Mouse (Mus musculus): ENCODE measurements around the gene Rbms2. TPM values are rescaled to one million over a fixed set of nuclear protein-coding genes. Genes with fewer than 3 reads are reported as not detected.

Rbms2 gene
- total and polyA plus RNA-seq, 3 experiments: 91.9 to 98.4 (median 94.7) TPM

DNA sequence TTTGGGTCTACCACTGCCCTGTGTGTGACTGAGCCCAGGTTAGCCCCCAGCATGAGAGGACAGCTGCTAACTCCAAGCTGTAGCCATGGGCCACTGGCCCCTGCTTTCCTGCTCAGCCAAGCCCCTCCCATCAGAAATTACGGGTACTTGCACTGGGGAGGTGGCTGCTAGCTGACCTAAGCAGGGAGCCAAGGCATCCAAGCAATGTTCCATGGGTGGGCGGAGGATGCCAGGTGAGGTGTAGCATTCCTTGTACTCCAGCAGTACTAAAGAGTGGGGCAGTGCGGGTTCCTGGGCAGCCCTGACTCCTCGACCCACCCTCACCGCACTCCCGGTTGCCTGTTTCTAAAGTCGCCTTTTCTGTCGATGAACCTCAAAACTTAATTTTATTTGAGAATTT, 52.0 kb downstream of the Rbms2 start:
- DNase-seq: no peak
- intact Hi-C loops (cut with DNase I): no loop called here
- no peak overlapping the region for H3K27ac ChIP-seq
- no peak for TF ChIP-seq CTCF (IDR thresholded peaks at IDR 0.05)
- no peak for TF ChIP-seq EP300 (IDR thresholded peaks at IDR 0.05; ENCODE audit: insufficient read depth, low read depth, low read length)
- no peak for TF ChIP-seq POLR2A (IDR thresholded peaks at IDR 0.05; ENCODE audit: insufficient read depth, low read depth, low read length)
- no peaks in the 10 kb centered on the region for H3K79me2 ChIP-seq (replicated peaks; ENCODE audit: control insufficient read depth, insufficient read depth, low read length)
- WGBS: 82% methylated on average over 8 of the region's 8 CpGs
- H3K36me3 ChIP-seq (ENCODE audit: control insufficient read depth, insufficient read depth, low read length): no peaks in the 10 kb centered on the region
- no peaks in the 10 kb centered on the region for H3K27me3 ChIP-seq (ENCODE audit: control insufficient read depth, insufficient read depth, low read length)
- H3K4me3 ChIP-seq: no peak overlapping the region
- H3K9ac ChIP-seq (ENCODE audit: low read depth, low read length): no peak overlapping the region
- peaks cover 3% of the 10 kb centered on the region for H3K4me1 ChIP-seq (ENCODE audit: control insufficient read depth, insufficient read depth, low read length)

DNA sequence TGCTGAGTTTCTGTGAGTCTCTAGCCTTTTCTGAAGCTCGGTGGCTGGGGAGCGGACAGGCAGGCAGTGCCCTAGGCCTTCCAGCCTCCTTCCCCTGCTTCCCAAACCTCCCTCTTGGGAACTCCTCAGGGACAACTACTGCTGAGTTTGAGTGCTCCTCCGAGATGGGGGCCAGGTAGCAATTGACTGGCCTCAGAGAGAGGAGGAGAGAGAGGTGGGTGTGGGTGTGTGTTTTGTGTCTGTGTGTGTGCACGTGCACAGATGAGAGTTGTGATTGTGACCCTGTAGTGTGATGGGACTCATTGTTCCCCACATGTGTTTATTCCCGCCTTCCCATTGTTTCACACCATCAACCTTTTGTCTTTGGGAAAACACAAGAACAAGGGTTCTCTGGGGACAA, 52.6 kb downstream of the Rbms2 start:
- Histone ChIP-seq H3K36me3 (ENCODE audit: control insufficient read depth, insufficient read depth, low read length) (no peaks in the 10 kb centered on the region), H3K79me2 (replicated peaks; ENCODE audit: control insufficient read depth, insufficient read depth, low read length) (no peaks in the 10 kb centered on the region), H3K4me3 (no peak overlapping the region), H3K9ac (ENCODE audit: low read depth, low read length) (no peak overlapping the region), H3K27ac (no peak overlapping the region), H3K4me1 (ENCODE audit: control insufficient read depth, insufficient read depth, low read length) (peaks cover 3% of the 10 kb centered on the region), H3K27me3 (ENCODE audit: control insufficient read depth, insufficient read depth, low read length) (no peaks in the 10 kb centered on the region)
- 55% methylated on average over 5 of the region's 5 CpGs for WGBS
- no peak for DNase-seq
- TF ChIP-seq CTCF (IDR thresholded peaks at IDR 0.05): no peak
- TF ChIP-seq POLR2A (IDR thresholded peaks at IDR 0.05; ENCODE audit: insufficient read depth, low read depth, low read length): no peak
- no peak for TF ChIP-seq EP300 (IDR thresholded peaks at IDR 0.05; ENCODE audit: insufficient read depth, low read depth, low read length)
- intact Hi-C loops (cut with DNase I): no loop called here

DNA sequence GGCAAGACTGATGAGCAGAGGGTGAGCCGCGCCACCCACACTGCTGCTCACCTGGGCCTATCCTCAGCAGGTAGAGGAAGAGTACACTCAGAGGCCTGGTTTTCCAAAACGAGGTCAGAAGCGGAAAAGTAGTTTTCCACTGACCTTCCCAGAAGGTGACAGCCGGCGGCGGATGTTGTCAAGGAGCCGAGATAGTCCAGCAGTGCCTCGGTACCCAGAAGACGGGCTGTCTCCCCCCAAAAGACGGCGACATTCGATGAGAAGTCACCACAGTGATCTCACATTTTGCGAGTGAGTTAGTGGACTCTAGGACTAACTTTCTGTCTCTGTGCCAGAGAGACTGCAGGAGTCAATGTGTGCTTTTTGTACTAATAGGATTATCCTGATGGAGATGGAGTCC, 54.1 kb downstream of the Rbms2 start:
- no peaks in the 10 kb centered on the region for H3K79me2 ChIP-seq (replicated peaks; ENCODE audit: control insufficient read depth, insufficient read depth, low read length)
- H3K9ac ChIP-seq (ENCODE audit: low read depth, low read length): no peak overlapping the region
- H3K4me3 ChIP-seq: no peak overlapping the region
- no peak overlapping the region for H3K27ac ChIP-seq
- H3K27me3 ChIP-seq (ENCODE audit: control insufficient read depth, insufficient read depth, low read length): no peaks in the 10 kb centered on the region
- H3K4me1 ChIP-seq (ENCODE audit: control insufficient read depth, insufficient read depth, low read length): peaks cover 1% of the 10 kb centered on the region; the same call in 1 of the 2 replicates
- WGBS: 86% methylated on average over 14 of the region's 14 CpGs
- H3K36me3 ChIP-seq (ENCODE audit: control insufficient read depth, insufficient read depth, low read length): no peaks in the 10 kb centered on the region
- TF ChIP-seq POLR2A (IDR thresholded peaks at IDR 0.05; ENCODE audit: insufficient read depth, low read depth, low read length): no peak
- TF ChIP-seq EP300 (IDR thresholded peaks at IDR 0.05; ENCODE audit: insufficient read depth, low read depth, low read length): no peak
- TF ChIP-seq CTCF (IDR thresholded peaks at IDR 0.05): no peak
- intact Hi-C loops (cut with DNase I): loop anchor here (1.0 kb wide), 1 partner anchor 27 kb away; no protein-coding TSS in a partner anchor
- no peak for DNase-seq

DNA sequence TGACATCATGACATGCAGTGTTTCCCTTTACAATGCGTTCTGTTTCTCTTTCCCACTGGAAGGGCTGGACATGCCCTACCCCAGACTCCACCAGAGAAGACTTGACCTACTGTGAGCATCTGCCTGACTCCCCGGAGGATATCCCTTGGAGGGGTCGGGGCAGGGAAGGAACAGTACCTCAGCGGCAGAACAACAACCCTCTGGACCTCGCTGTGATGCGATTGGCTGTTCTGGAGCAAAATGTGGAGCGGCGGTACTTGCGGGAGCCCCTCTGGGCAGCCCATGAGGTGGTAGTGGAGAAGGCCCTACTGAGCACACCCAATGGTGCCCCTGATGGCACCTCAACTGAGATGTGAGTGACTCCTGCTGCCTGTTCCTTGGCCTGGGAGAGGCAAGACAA, 55.3 kb downstream of the Rbms2 start:
- no peak for TF ChIP-seq EP300 (IDR thresholded peaks at IDR 0.05; ENCODE audit: insufficient read depth, low read depth, low read length)
- TF ChIP-seq CTCF (IDR thresholded peaks at IDR 0.05): no peak
- no peak for TF ChIP-seq POLR2A (IDR thresholded peaks at IDR 0.05; ENCODE audit: insufficient read depth, low read depth, low read length)
- H3K4me3 ChIP-seq: no peak overlapping the region
- DNase-seq: no peak
- H3K4me1 ChIP-seq (ENCODE audit: control insufficient read depth, insufficient read depth, low read length): peaks cover 1% of the 10 kb centered on the region; the same call in 1 of the 2 replicates
- no peaks in the 10 kb centered on the region for H3K27me3 ChIP-seq (ENCODE audit: control insufficient read depth, insufficient read depth, low read length)
- H3K79me2 ChIP-seq (replicated peaks; ENCODE audit: control insufficient read depth, insufficient read depth, low read length): no peaks in the 10 kb centered on the region
- 90% methylated on average over 9 of the region's 9 CpGs for WGBS
- intact Hi-C loops (cut with DNase I): no loop called here
- no peak overlapping the region for H3K27ac ChIP-seq
- no peaks in the 10 kb centered on the region for H3K36me3 ChIP-seq (ENCODE audit: control insufficient read depth, insufficient read depth, low read length)
- H3K9ac ChIP-seq (ENCODE audit: low read depth, low read length): no peak overlapping the region

DNA sequence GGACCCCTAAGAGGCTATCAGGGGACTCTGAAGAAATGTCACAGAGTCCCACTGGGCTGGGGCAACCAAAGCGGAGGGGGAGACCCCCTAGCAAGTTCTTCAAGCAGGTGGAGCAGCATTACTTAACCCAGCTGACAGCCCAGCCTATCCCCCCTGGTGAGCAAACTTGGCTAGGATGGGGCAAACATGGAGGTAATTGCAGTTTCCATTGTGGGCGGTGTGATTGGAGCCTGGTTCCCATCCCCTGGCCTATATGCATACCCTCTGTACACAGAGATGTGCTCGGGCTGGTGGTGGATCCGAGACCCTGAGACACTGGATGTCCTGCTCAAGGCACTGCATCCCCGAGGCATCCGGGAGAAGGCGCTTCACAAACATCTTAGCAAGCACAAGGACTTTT, 56.3 kb downstream of the Rbms2 start:
- intact Hi-C loops (cut with DNase I): no loop called here
- 93% methylated on average over 7 of the region's 7 CpGs for WGBS
- Histone ChIP-seq H3K79me2 (replicated peaks; ENCODE audit: control insufficient read depth, insufficient read depth, low read length) (no peaks in the 10 kb centered on the region), H3K27me3 (ENCODE audit: control insufficient read depth, insufficient read depth, low read length) (no peaks in the 10 kb centered on the region), H3K9ac (ENCODE audit: low read depth, low read length) (no peak overlapping the region), H3K36me3 (ENCODE audit: control insufficient read depth, insufficient read depth, low read length) (no peaks in the 10 kb centered on the region), H3K4me3 (no peak overlapping the region), H3K27ac (no peak overlapping the region), H3K4me1 (ENCODE audit: control insufficient read depth, insufficient read depth, low read length) (peaks cover 1% of the 10 kb centered on the region; the same call in 1 of the 2 replicates)
- TF ChIP-seq POLR2A (IDR thresholded peaks at IDR 0.05; ENCODE audit: insufficient read depth, low read depth, low read length): no peak
- TF ChIP-seq CTCF (IDR thresholded peaks at IDR 0.05): no peak
- no peak for TF ChIP-seq EP300 (IDR thresholded peaks at IDR 0.05; ENCODE audit: insufficient read depth, low read depth, low read length)
- no peak for DNase-seq

DNA sequence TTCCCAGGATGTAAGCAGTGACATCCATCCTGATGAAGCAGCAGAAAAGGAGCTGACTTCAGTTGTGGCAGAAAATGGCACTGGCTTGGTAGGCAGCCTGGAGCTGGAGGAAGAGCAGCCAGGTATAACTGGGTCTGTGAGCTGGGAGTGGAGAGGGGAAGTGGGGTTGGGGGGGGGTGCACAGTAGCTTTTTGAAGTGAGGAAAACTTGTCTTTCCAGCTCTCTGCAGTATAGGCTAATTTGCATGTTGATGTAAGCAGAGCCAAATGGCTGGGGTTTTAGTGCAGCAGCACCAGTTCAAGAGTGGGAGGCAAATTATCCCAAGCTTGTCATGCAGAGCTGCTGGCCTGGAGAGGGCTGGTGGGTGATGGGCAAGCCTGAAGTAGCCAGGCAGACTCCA, 68.9 kb downstream of the Rbms2 start:
- TF ChIP-seq CTCF (IDR thresholded peaks at IDR 0.05): no peak
- TF ChIP-seq EP300 (IDR thresholded peaks at IDR 0.05; ENCODE audit: insufficient read depth, low read depth, low read length): no peak
- TF ChIP-seq POLR2A (IDR thresholded peaks at IDR 0.05; ENCODE audit: insufficient read depth, low read depth, low read length): no peak
- Histone ChIP-seq H3K36me3 (ENCODE audit: control insufficient read depth, insufficient read depth, low read length) (no peaks in the 10 kb centered on the region), H3K27ac (no peak overlapping the region), H3K27me3 (ENCODE audit: control insufficient read depth, insufficient read depth, low read length) (no peaks in the 10 kb centered on the region), H3K9ac (ENCODE audit: low read depth, low read length) (no peak overlapping the region), H3K79me2 (replicated peaks; ENCODE audit: control insufficient read depth, insufficient read depth, low read length) (no peaks in the 10 kb centered on the region), H3K4me3 (no peak overlapping the region), H3K4me1 (ENCODE audit: control insufficient read depth, insufficient read depth, low read length) (no peaks in the 10 kb centered on the region)
- no peak for DNase-seq
- intact Hi-C loops (cut with DNase I): no loop called here
